Mouse (Mus musculus) kidney, adult 9 months (tissue): ENCODE data around the gene Perm1.
A peak's percentile ranks its signal among the peaks of the same experiment; 100 is the strongest.

Source experiments
- DNase-seq: peaks from one replicate; pipeline ENCODE4 v3.0.0; 2022

Perm1 gene

DNA sequence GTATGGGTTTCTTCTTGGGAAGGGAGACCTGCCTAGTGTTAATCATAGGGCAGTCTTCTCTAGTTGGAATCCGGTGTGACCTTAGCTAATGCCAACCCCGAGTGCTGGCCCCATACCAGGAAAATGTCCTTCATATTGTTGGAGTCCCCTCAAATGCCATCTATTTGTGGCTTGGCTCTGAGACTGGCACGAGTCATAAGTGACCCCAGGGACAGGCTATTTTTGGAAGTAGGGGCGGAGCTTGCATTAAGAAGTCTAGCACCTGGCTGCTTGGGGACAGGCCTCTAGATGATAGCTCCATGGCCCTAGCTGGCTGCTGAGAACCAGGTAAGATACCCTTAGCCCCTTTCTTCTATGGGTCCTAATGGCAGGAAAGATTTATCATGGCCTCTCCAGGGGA, at the start of gene Perm1:
TSS of gene Perm1 (plus strand) at position 220 of the 400 bp plus-strand sequence.
- DNase-seq = peak; percentile 74

DNA sequence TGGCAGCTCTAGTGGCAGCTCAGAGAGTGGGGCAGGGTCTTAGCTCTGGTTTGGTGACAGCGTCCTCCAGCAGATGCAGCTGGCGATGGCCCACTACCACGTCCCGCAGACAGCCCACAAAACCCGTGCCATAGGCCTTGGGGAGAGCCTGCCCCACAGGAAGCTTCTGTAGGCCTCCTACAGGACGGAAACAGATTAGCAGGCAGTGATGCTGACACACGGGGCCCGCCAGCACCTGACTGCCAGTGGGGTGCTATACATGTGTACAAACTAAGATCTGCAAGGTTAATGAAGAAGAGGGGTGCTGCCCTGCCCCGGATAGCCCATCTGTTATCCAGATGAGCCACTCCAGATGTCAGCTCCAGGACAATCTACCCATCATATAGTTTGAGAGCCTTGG, 49.2 kb upstream of the Perm1 start:
- DNase-seq = no peak

GRCm38 (mm10) chr4:156168611-156169010, 47.1 kb upstream of the Perm1 start:
- no peak for DNase-seq

- DNase-seq = no peak
Measured at GRCm38 (mm10) chr4:156169129-156169528, 46.5 kb upstream of the Perm1 start.

- no peak for DNase-seq
Measured at GRCm38 (mm10) chr4:156171828-156172227, 43.8 kb upstream of the Perm1 start.

DNA sequence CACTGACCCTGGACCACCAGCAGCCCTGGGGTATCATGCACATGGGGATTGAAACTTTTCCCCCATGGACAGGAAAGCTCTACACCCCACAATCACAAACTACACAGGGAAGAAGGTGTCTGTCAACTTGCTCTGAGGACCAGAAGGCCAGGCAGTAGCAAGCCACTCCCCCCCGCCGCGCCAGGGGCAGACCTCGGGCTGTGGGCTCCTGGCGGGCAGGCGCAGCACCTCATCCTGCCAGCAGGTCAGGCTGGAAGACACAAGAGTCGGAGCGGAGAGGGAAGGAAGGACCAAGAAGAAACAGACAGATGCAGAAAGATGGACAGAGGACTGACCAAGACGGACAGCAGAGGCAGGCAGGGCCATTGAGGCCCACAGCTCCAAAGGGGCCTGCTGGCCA, 38.0 kb upstream of the Perm1 start:
- no peak for DNase-seq

GRCm38 (mm10) chr4:156183747-156184146, 31.9 kb upstream of the Perm1 start:
- DNase-seq = no peak

DNA sequence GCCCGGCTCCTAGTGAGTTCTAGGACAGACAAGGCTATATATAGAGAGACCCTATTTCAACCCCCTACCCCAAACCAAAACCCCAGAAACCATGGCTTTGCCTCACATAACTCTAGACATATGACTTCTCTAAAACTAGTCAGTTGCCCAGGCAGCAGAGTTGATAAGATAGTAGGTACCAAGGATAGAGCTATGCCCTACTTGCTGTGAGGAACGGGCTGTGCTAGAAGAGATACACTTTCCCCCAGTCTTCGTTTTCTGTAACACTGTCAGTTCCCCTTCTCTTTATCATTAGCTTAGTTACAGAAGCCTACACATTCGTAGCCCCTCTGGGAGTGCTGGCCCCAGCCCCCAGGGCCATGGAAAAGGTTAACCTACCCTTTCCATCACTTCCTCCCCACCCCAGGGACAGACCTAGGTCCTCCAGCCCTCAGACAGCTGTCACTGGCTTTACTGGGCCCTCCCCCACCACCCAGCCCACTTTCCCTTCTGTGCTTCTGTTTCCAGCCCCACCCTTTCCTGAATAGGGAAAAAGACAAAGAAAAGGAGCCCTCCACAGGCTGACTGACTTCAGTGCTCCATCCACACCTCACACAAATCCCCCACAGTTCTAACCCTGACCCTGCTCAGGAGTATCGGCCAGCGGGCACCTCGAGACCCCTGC, 31.2 kb upstream of the Perm1 start:
- no peak for DNase-seq

- DNase-seq = no peak
Measured at GRCm38 (mm10) chr4:156185456-156185949, 30.2 kb upstream of the Perm1 start.

GRCm38 (mm10) chr4:156185950-156186850, 29.5 kb upstream of the Perm1 start:
- no peak for DNase-seq

DNA sequence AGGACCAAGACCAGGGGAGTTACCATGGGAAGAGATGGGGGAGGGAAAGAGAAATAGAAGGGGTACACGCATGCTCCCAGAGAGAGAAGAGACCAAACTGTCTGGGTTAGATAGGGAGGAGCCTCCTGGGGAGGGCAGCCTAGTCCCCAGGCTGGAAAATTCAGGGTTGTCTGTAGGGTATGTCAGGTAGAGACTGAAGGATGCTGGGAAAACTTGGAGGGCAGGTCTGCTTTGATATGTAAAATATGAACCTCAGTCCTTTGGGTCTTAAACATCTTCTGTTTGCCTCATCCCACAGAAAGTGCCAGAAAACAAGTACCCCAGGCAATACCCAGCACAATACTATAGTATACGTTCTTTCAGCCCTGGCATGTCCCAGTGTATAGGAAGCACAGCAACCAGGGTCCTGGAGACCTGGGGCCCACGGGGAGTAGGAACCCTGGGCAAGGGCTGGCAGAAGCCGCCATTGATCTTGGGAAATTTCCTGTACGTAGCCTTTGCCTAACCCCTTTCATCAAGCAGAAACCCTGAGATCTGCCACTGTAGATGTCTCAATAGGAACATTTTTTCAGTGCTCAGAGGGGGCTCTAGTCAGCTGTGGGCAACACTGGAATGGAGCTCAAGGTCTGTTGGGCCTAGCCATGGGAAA, 27.4 kb upstream of the Perm1 start:
- DNase-seq = no peak

DNA sequence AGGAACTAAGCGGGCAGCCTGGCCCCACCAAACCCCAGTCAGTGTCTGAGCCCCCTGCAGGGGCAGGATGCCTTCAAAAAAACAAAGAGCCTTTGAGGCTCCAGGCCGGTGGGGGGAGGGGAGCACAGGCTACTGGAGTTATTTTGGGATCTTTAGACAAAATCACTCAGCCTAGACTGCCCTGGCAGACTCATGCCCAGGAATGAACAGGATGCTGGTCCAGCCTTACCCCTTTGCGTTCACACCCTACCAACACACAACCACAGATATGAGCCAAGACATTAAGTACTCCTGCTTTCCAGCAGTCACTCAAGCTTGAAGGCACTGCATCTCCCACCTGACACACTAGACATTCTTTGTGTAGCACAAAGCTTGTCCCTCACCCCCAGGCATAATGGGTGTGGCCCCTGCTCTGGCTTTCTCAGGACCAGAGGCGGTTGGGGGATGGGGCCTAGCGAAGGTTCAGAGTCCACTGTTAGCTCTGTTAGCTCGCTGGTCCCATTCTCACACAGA, 26.8 kb upstream of the Perm1 start:
- peak; percentile 72 for DNase-seq

GRCm38 (mm10) chr4:156192421-156193199, 23.1 kb upstream of the Perm1 start:
- peak; percentile 89 for DNase-seq

GRCm38 (mm10) chr4:156193200-156193590, 22.5 kb upstream of the Perm1 start:
- DNase-seq = peak; percentile 64

- peak; percentile 61 for DNase-seq
Measured at GRCm38 (mm10) chr4:156193906-156194305, 21.8 kb upstream of the Perm1 start.

DNA sequence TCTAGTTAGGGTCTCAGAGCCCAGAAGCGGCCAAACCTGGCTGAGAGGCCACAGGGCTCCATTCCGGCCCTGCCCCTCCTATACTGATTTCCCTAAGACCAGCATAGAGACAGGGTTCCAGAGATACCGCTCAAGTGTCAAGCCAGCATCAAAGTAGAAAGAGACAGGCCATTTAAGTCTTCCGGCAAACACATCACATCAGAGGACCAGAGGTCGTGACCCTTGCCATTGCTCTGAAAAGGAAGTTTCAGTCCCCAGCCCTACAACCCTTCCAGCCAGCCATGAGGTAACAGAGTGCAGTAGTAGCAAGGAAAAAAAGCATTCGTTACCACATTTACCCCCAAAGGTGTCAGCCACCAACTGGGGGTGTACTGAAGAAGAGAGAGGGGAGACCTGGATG, 21.3 kb upstream of the Perm1 start:
- DNase-seq = no peak

DNA sequence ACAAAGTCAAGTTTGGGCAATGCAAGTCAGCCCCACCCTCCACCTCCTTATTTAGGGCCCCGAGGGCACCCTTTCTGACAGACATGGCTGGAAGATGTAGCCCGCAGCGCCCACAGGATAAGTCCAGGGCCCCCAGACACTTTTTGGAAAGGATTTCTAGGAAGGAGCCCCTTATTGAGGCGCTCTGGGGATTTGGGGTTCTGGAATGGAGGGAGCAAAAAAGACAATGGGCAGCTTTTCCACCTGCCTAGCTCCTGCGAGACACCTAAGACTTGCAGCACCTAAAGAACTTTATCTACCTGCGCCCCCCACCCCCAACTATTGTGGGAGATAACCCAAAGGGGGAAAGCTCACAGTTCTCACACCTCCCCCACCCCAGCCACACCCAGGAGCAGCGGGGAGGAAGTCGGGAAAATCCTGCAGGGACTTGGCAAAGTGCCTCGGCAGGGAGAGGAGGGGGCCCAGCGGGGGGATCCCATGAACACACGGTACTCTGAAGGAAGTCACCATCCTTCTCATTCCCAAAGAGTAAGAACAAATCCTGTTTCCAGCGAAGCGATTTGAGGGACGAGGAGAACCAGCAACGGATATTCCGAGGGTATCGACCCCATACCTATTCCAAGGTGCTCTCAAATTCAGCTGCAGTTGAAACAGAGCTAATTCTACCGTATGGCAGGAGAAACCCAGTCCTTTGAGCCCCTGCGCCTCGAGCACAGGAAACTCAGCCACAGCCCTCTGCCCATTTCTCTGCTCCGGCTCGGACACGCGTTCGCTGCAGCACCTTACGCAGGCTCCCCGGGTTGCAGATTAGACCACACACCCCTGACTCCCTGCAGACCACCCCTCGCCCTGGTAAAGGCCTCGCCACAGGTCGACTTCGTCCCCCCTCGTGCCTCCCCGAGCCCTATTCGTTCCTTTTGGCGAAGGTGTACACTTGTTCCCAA, 19.5 kb upstream of the Perm1 start:
- peak; percentile 64 for DNase-seq

DNA sequence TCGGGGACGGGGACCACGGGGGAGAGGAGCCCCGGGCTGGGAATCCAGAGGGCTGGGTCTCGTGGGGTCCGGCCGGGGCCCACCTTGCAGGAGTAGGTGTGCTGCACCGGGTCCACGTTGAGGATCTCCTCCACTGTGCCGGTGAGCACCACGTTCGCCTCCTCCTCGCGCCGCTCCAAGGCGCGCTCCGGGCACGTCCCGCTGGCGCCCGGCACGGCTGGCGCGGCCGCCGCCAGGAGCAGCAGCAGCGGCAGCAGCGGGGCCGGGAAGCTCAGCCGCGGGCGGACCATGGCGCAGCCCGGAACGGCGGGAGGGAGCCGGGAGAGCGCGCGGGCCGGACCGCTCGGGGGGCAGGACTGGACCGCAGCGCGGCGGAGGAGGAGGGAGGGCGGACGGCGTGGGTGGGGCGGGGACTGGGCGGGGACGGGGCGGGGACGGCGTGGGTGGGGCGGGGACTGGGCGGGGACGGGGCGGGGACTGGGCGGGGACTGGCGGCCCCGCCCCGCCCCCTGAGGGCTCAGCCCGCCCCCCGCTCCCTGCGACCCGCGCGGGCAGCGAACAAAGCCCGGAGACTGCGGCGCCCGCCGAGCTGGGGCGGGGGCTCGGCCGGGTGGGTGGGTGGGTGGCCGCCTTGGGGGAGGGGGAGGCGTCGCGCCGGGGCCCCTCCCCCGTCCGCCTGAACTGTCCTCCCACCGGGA, 18.4 kb upstream of the Perm1 start, which contains the start of gene Agrn:
TSS of gene Agrn (minus strand) at position 358 of the 698 bp plus-strand sequence.
- DNase-seq = peak; percentile 62

GRCm38 (mm10) chr4:156197829-156198205, 17.9 kb upstream of the Perm1 start:
- peak; percentile 92 for DNase-seq
